Mouse (Mus musculus): ENCODE results near the gene Nkain1. TPM values are rescaled to one million over a fixed set of nuclear protein-coding genes. Genes with fewer than 3 reads are reported as not detected.

Nkain1 gene
- polyA plus RNA-seq, 1 experiment from 2014 or later, result not detected

DNA sequence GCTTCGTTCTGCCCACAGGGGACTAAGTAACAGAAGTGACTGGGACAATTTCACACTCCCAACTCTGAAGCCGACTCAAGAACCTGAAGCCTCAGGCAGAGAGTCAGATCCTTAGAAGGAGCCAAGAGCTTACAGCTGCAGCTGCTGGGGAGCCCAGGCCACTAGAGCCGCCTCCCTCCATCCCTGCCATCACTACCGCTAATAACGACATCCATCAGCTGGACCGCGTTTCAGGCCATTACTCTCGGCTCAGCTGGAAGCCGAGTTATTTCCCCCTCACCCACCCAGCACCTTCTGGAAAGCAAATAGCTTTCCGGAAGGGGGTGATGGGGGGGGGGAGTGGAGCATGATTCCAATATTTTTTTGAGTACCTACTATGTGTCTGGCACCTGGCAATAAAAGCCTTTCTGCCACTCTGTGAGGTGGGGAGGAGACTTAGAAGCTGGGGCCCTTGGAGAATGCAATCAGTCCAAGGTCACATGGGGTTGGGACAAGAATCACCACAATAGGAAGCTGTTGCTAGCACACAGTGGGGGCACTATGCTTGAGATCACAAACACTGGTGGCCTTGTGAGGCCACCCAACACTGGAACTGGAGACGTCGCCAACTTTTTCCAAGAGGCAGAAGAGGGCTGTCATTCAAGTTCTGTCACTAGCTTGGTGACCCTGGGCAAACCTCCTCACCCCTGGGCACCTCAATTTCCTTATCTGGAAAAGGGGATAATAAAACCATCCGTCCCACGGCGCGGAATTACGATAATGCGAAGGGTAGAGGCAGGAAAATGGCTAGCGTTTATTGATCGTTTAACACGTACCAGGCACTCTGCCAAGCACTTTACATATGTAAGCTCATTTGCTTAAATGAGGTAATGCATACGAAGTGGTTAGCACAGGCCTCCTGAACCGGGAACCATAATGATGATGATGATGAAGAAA is 5.7 kb downstream of the Nkain1 start:
- Histone ChIP-seq H3K9ac (no peak overlapping the region), H3K36me3 (replicated peaks) (no peaks in the 10 kb centered on the region), H3K27me3 (peaks cover 47% of the 10 kb centered on the region), H3K4me2 (no peak overlapping the region), H3K9me3 (replicated peaks) (no peaks in the 10 kb centered on the region), H3K27ac (replicated peaks) (no peak overlapping the region), H3K4me3 (replicated peaks) (no peak overlapping the region), H3K4me1 (replicated peaks) (peaks cover 4% of the 10 kb centered on the region)
- WGBS (ENCODE audit: insufficient replicate concordance), result 73% methylated on average over 23 of the region's 23 CpGs
- ATAC-seq (ENCODE audit: insufficient read depth), result no peak

- 60% methylated on average over 8 of the region's 8 CpGs for WGBS (ENCODE audit: insufficient replicate concordance)
- no peak overlapping the region for H3K27ac ChIP-seq (replicated peaks)
Measured at GRCm38 (mm10) chr4:130563820-130564219, 10.2 kb downstream of the Nkain1 start.

DNA sequence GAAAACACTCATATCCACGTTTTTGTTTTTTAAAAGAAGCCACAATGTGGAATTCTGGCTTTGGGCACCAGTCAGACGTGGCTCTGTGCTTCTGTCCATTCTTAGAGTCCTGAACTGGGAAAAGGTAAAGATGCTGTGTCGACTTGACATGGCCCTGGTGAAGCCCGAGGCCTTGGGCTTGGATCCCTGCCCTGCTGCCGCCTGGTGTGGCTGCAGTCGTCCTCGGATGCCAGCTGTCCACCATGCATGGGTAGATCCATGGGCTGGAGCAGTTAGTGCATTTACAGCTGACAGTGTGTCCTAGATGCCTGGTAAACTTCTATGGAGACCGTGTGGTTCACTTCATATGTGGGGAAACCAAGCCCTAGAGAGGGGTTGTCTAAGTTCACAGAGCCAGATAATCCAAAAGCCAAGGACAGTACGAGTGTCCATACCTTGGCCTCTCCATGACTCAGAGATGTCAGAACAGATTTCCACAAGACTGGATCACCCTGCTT is 10.7 kb downstream of the Nkain1 start:
- Histone ChIP-seq H3K36me3 (replicated peaks) (no peaks in the 10 kb centered on the region), H3K4me3 (replicated peaks) (no peak overlapping the region), H3K9me3 (replicated peaks) (no peaks in the 10 kb centered on the region), H3K4me2 (no peak overlapping the region), H3K9ac (no peak overlapping the region), H3K27ac (replicated peaks) (no peak overlapping the region), H3K27me3 (peaks cover 9% of the 10 kb centered on the region; the same call in 1 of the 2 replicates), H3K4me1 (replicated peaks) (no peaks in the 10 kb centered on the region)
- no peak for ATAC-seq (ENCODE audit: insufficient read depth)
- 61% methylated on average over 9 of the region's 9 CpGs for WGBS (ENCODE audit: insufficient replicate concordance)

More at GRCm38 (mm10) chr4:130563820-130564219, 10.2 kb downstream of the Nkain1 start:
- Histone ChIP-seq H3K4me3 (replicated peaks) (no peak overlapping the region), H3K4me1 (replicated peaks) (no peaks in the 10 kb centered on the region), H3K4me2 (no peak overlapping the region), H3K9me3 (replicated peaks) (no peaks in the 10 kb centered on the region), H3K36me3 (replicated peaks) (no peaks in the 10 kb centered on the region), H3K9ac (no peak overlapping the region), H3K27me3 (peaks cover 11% of the 10 kb centered on the region; the same call in 1 of the 2 replicates)
- ATAC-seq (ENCODE audit: insufficient read depth), result no peak

- Histone ChIP-seq H3K36me3 (replicated peaks) (no peaks in the 10 kb centered on the region), H3K4me1 (replicated peaks) (no peaks in the 10 kb centered on the region), H3K4me3 (replicated peaks) (no peak overlapping the region), H3K4me2 (no peak overlapping the region), H3K27ac (replicated peaks) (no peak overlapping the region), H3K27me3 (peaks cover 3% of the 10 kb centered on the region; the same call in 1 of the 2 replicates), H3K9me3 (replicated peaks) (no peaks in the 10 kb centered on the region), H3K9ac (no peak overlapping the region)
- ATAC-seq (ENCODE audit: insufficient read depth), result no peak
- 57% methylated on average over 11 of the region's 11 CpGs for WGBS (ENCODE audit: insufficient replicate concordance)
Measured at GRCm38 (mm10) chr4:130560576-130561310, 13.2 kb downstream of the Nkain1 start.

DNA sequence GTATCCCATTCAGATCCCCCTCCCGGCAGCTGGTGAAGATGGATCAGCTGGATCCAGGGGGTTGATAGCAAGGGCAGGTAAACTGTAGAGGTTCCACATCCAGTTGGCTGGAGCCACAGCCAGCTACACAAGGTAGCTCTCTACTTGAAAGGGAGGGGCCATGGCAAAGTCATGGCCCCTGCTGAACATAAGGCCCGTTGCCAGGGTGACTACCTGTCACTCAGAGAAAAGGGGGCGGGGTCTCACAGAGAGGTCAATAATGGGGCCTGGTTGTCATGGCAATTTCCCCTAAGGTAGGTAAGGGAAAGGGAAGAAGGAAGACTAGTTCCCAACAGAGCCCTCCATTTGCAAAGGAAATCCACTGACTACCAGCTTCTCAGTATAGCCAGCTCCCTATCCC is 14.8 kb downstream of the Nkain1 start:
- peaks cover 3% of the 10 kb centered on the region; the same call in 1 of the 2 replicates for H3K27me3 ChIP-seq
- H3K9me3 ChIP-seq (replicated peaks), result no peaks in the 10 kb centered on the region
- H3K27ac ChIP-seq (replicated peaks), result no peak overlapping the region
- no peak overlapping the region for H3K9ac ChIP-seq
- no peaks in the 10 kb centered on the region for H3K4me1 ChIP-seq (replicated peaks)
- H3K4me3 ChIP-seq (replicated peaks), result no peak overlapping the region
- H3K4me2 ChIP-seq, result no peak overlapping the region
- no peaks in the 10 kb centered on the region for H3K36me3 ChIP-seq (replicated peaks)
- WGBS (ENCODE audit: insufficient replicate concordance), result 56% methylated on average over 3 of the region's 3 CpGs
- no peak for ATAC-seq (ENCODE audit: insufficient read depth)

DNA sequence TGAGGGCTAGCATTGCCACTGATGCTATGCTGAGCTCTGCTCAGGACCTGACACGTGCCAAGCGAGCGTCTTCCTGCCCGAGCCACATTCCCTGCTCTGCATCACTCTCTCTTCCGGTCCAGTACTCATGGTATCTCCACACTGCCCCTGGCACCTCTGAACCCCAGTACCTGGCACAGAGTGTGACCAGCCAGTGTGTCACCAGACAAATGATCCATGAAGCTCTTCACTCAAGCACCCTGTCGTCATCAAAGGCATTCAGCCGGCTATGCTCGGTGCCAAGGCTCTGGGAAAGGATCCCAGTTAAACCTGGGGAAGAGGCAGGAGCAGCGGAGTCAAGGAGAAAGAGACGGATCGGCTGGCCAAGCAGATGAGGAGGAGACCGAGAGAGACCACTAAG is 16.1 kb downstream of the Nkain1 start:
- Histone ChIP-seq H3K4me3 (replicated peaks) (no peak overlapping the region), H3K27me3 (peaks cover 3% of the 10 kb centered on the region; the same call in 1 of the 2 replicates), H3K4me2 (no peak overlapping the region), H3K36me3 (replicated peaks) (no peaks in the 10 kb centered on the region), H3K4me1 (replicated peaks) (0 out of 2 replicates have a peak, but pooled peaks cover 3% of the 10 kb centered on the region), H3K27ac (replicated peaks) (no peak overlapping the region), H3K9ac (no peak overlapping the region), H3K9me3 (replicated peaks) (no peaks in the 10 kb centered on the region)
- no peak for ATAC-seq (ENCODE audit: insufficient read depth)
- WGBS (ENCODE audit: insufficient replicate concordance), result 73% methylated on average over 12 of the region's 12 CpGs

GRCm38 (mm10) chr4:130556992-130557391 is 17.0 kb downstream of the Nkain1 start:
- Histone ChIP-seq H3K36me3 (replicated peaks) (no peaks in the 10 kb centered on the region), H3K4me1 (replicated peaks) (0 out of 2 replicates have a peak, but pooled peaks cover 10% of the 10 kb centered on the region), H3K4me2 (no peak overlapping the region), H3K4me3 (replicated peaks) (no peak overlapping the region), H3K27ac (replicated peaks) (no peak overlapping the region), H3K9ac (no peak overlapping the region), H3K9me3 (replicated peaks) (no peaks in the 10 kb centered on the region), H3K27me3 (peaks cover 3% of the 10 kb centered on the region; the same call in 1 of the 2 replicates)
- WGBS (ENCODE audit: insufficient replicate concordance), result 40% methylated on average over 1 of the region's 1 CpGs
- ATAC-seq (ENCODE audit: insufficient read depth), result no peak

GRCm38 (mm10) chr4:130556224-130556623 is 17.7 kb downstream of the Nkain1 start:
- Histone ChIP-seq H3K9ac (no peak overlapping the region), H3K27me3 (peaks cover 2% of the 10 kb centered on the region; the same call in 1 of the 2 replicates), H3K9me3 (replicated peaks) (no peaks in the 10 kb centered on the region), H3K4me3 (replicated peaks) (no peak overlapping the region), H3K27ac (replicated peaks) (no peak overlapping the region), H3K36me3 (replicated peaks) (no peaks in the 10 kb centered on the region), H3K4me2 (no peak overlapping the region), H3K4me1 (replicated peaks) (0 out of 2 replicates have a peak, but pooled peaks cover 10% of the 10 kb centered on the region)
- WGBS (ENCODE audit: insufficient replicate concordance), result 60% methylated on average over 5 of the region's 5 CpGs
- no peak for ATAC-seq (ENCODE audit: insufficient read depth)

- WGBS (ENCODE audit: insufficient replicate concordance), result 45% methylated on average over 6 of the region's 6 CpGs
- no peak overlapping the region for H3K4me2 ChIP-seq
- H3K9ac ChIP-seq, result no peak overlapping the region
- 0 out of 2 replicates have a peak, but pooled peaks cover 10% of the 10 kb centered on the region for H3K4me1 ChIP-seq (replicated peaks)
- H3K9me3 ChIP-seq (replicated peaks), result no peaks in the 10 kb centered on the region
- no peaks in the 10 kb centered on the region for H3K36me3 ChIP-seq (replicated peaks)
- ATAC-seq (ENCODE audit: insufficient read depth), result no peak
- no peak overlapping the region for H3K27ac ChIP-seq (replicated peaks)
- H3K4me3 ChIP-seq (replicated peaks), result no peak overlapping the region
- no peaks in the 10 kb centered on the region for H3K27me3 ChIP-seq
Measured at GRCm38 (mm10) chr4:130553121-130553448, 20.9 kb downstream of the Nkain1 start.

DNA sequence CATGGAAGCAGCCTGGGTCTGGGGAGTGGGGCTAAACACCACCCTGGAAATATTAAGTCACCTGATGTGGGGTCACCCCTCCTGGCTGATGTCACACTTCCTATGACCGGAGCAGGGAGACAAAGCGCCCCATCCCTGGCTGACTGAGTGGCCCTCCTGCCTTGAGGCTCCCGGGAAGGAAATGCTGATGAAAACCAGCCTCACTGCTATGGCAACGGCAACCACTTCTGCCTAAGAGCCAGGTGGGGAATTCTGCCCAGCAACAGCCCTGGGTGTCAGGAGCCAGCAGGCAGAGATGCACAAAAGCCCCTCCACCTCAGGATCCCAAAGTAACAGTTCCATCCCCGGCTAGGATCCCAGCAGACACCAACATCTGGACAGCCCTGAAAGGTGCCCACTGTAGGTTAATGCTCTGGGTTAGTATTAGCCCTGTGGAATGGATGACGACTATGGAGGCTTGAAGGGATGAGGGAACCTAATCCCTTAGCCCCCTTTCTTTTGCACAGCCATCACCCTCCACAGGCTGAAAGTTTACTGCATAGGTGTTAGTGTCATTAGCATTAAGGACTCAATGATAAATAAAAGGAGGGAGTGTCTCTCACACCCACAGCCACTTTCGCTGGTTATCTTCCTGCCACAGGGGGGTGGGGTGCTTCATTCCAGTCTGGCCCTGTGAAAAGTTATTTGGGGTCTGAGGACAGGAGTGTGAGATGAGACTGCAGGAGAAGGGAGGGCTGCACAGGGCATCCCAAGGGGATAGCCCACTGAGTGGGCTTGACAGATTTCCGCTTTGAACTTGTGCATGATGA is 21.5 kb downstream of the Nkain1 start:
- WGBS (ENCODE audit: insufficient replicate concordance), result 26% methylated on average over 8 of the region's 8 CpGs
- Histone ChIP-seq H3K9me3 (replicated peaks) (no peaks in the 10 kb centered on the region), H3K9ac (no peak overlapping the region), H3K27ac (replicated peaks) (no peak overlapping the region), H3K36me3 (replicated peaks) (no peaks in the 10 kb centered on the region), H3K4me3 (replicated peaks) (no peak overlapping the region), H3K4me2 (no peak overlapping the region), H3K27me3 (no peaks in the 10 kb centered on the region), H3K4me1 (replicated peaks) (0 out of 2 replicates have a peak, but pooled peaks cover 10% of the 10 kb centered on the region)
- no peak for ATAC-seq (ENCODE audit: insufficient read depth)

Data from liver, embryonic 15.5 days (tissue).